Mouse (Mus musculus) layer of hippocampus, adult 11-12 months (tissue): ENCODE data around the gene Gm49486.
A peak's percentile ranks its signal among the peaks of the same experiment; 100 is the strongest.

Source experiments
- DNase-seq: peaks from one replicate; pipeline ENCODE4 v3.0.0; 2022; ENCODE audit warnings: low spot score

The Gm49486 gene

GRCm38 (mm10) chr15:79270317-79271123 is 41.3 kb downstream of the Gm49486 start:
- DNase-seq, result peak; percentile 68

- DNase-seq, result no peak
Observed at GRCm38 (mm10) chr15:79271124-79271746, 42.0 kb downstream of the Gm49486 start.

- DNase-seq, result no peak
Observed at GRCm38 (mm10) chr15:79273020-79273419, 43.8 kb downstream of the Gm49486 start.

- DNase-seq, result no peak
Observed at GRCm38 (mm10) chr15:79277728-79278127, 48.5 kb downstream of the Gm49486 start.

- DNase-seq, result no peak
Observed at GRCm38 (mm10) chr15:79280209-79280608, 51.0 kb downstream of the Gm49486 start.

- no peak for DNase-seq
Observed at GRCm38 (mm10) chr15:79280850-79281249, 51.7 kb downstream of the Gm49486 start.

GRCm38 (mm10) chr15:79281389-79281788 is 52.2 kb downstream of the Gm49486 start:
- DNase-seq, result no peak

GRCm38 (mm10) chr15:79282434-79282833 is 53.2 kb downstream of the Gm49486 start:
- DNase-seq, result no peak

- no peak for DNase-seq
Observed at GRCm38 (mm10) chr15:79283371-79283770, 54.2 kb downstream of the Gm49486 start.

GRCm38 (mm10) chr15:79285399-79285798 is 56.2 kb downstream of the Gm49486 start, which contains the start of gene Baiap2l2:
Gene Baiap2l2 (minus strand): TSS chr15:79285537.
- DNase-seq, result no peak

GRCm38 (mm10) chr15:79286141-79286540 is 57.0 kb downstream of the Gm49486 start:
- no peak for DNase-seq

- no peak for DNase-seq
Observed at GRCm38 (mm10) chr15:79287091-79287490, 57.9 kb downstream of the Gm49486 start.

GRCm38 (mm10) chr15:79288387-79288786 is 59.2 kb downstream of the Gm49486 start:
- no peak for DNase-seq

- no peak for DNase-seq
Observed at GRCm38 (mm10) chr15:79289441-79289840, 60.2 kb downstream of the Gm49486 start.

- DNase-seq, result no peak
Observed at GRCm38 (mm10) chr15:79290340-79290739, 61.1 kb downstream of the Gm49486 start.

GRCm38 (mm10) chr15:79292779-79293178 is 63.6 kb downstream of the Gm49486 start:
- DNase-seq, result no peak

- DNase-seq, result no peak
Observed at GRCm38 (mm10) chr15:79298553-79298952, 69.4 kb downstream of the Gm49486 start.

- DNase-seq, result no peak
Observed at GRCm38 (mm10) chr15:79299563-79300155, 70.5 kb downstream of the Gm49486 start.

GRCm38 (mm10) chr15:79303725-79304124 is 74.5 kb downstream of the Gm49486 start:
- DNase-seq, result no peak

GRCm38 (mm10) chr15:79304832-79305231 is 75.6 kb downstream of the Gm49486 start:
- no peak for DNase-seq

- DNase-seq, result no peak
Observed at GRCm38 (mm10) chr15:79306043-79306637, 76.9 kb downstream of the Gm49486 start.
